Comparison of ENCODE assay signal across 28 mouse cellular contexts in the genomic region with DNA sequence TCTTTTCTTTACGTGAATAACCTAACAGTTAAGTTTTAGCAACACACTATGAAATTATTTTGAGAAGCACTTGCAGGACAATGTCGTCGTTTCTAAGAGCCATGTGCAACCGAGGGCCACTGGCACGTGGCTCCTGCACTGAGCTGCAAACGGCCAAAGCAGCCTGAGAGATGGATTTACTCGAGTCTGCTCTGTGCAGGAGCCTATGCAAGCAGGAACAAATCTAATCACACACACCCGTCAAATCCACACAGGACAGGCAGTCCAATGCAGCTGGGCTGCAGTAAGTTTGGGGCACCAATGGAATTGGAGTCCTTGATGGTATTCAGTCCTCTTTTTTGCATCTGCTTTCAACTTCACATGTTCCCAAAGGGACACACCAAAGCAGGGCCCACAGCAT.
"Had no signal": no experiment of that assay in that cellular context is flagged by ENCODE, and none has a peak within 500 bp of the region (broad histone marks: within the 10 kb centered on the region; RNA-seq: fewer than 3 reads in every experiment).

No protein-coding gene starts in this region.

- H3K36me3 ChIP-seq: embryonic facial prominence, embryonic 10.5 days; embryonic facial prominence, embryonic 12.5 days; embryonic facial prominence, embryonic 13.5 days; embryonic facial prominence, embryonic 15.5 days; forebrain, embryonic 10.5 days; forebrain, embryonic 12.5 days; forebrain, embryonic 15.5 days had no signal

- DNase-seq: cerebellum, adult 2 months; cerebellum, adult 8-10 months; cerebellum, adult 9-10 months; cerebellum, adult 9-11 months; cerebellum, postnatal 10 days; cerebellum, postnatal 14 days; cerebellum, postnatal 25 days; cerebellum, postnatal 36 days; embryo, embryonic 11 days; forebrain, postnatal 0 days; gastrocnemius, adult 2 months; gastrocnemius, postnatal 10 days; gastrocnemius, postnatal 14 days; gastrocnemius, postnatal 25 days; gastrocnemius, postnatal 36 days; heart, adult 18-20 months; heart, adult 2 months had no signal

- H3K4me2 ChIP-seq: embryonic facial prominence, embryonic 12.5 days; embryonic facial prominence, embryonic 13.5 days; embryonic facial prominence, embryonic 15.5 days; forebrain, embryonic 12.5 days; forebrain, embryonic 13.5 days; forebrain, embryonic 15.5 days had no signal

- H3K9me3 ChIP-seq: embryonic facial prominence, embryonic 10.5 days; embryonic facial prominence, embryonic 12.5 days; embryonic facial prominence, embryonic 13.5 days; embryonic facial prominence, embryonic 15.5 days; forebrain, embryonic 10.5 days; forebrain, embryonic 12.5 days; forebrain, embryonic 13.5 days; forebrain, embryonic 15.5 days had no signal

- ATAC-seq: forebrain, embryonic 13.5 days; forebrain, embryonic 14.5 days; forebrain, embryonic 15.5 days; forebrain, embryonic 16.5 days; forebrain, postnatal 0 days had no signal

- H3K27ac ChIP-seq: embryonic facial prominence, embryonic 10.5 days; embryonic facial prominence, embryonic 12.5 days; embryonic facial prominence, embryonic 13.5 days; embryonic facial prominence, embryonic 15.5 days; forebrain, embryonic 10.5 days; forebrain, embryonic 12.5 days; forebrain, embryonic 13.5 days; forebrain, embryonic 15.5 days; gastrocnemius, adult 2 months; heart, adult 2 months had no signal

- H3K4me3 ChIP-seq: embryonic facial prominence, embryonic 10.5 days; embryonic facial prominence, embryonic 12.5 days; embryonic facial prominence, embryonic 13.5 days; embryonic facial prominence, embryonic 15.5 days; erythroblast, embryonic 14.5 days; forebrain, embryonic 10.5 days; forebrain, embryonic 12.5 days; forebrain, embryonic 13.5 days; forebrain, embryonic 15.5 days; gastrocnemius, adult 2 months; heart, adult 2 months had no signal

- H3K9ac ChIP-seq: embryonic facial prominence, embryonic 12.5 days; embryonic facial prominence, embryonic 13.5 days; embryonic facial prominence, embryonic 15.5 days; forebrain, embryonic 12.5 days; forebrain, embryonic 13.5 days; forebrain, embryonic 15.5 days; forebrain, postnatal 0 days had no signal

- H3K4me1 ChIP-seq: embryonic facial prominence, embryonic 10.5 days; embryonic facial prominence, embryonic 12.5 days; embryonic facial prominence, embryonic 13.5 days; embryonic facial prominence, embryonic 15.5 days; forebrain, embryonic 10.5 days; forebrain, embryonic 12.5 days; forebrain, embryonic 13.5 days; forebrain, embryonic 15.5 days had no signal

- H3K27me3 ChIP-seq: embryonic facial prominence, embryonic 12.5 days; embryonic facial prominence, embryonic 13.5 days; embryonic facial prominence, embryonic 15.5 days; forebrain, embryonic 12.5 days; forebrain, embryonic 13.5 days; forebrain, embryonic 15.5 days had no signal
